ENCODE assay signal across 14 mouse cellular contexts in the genomic region with DNA sequence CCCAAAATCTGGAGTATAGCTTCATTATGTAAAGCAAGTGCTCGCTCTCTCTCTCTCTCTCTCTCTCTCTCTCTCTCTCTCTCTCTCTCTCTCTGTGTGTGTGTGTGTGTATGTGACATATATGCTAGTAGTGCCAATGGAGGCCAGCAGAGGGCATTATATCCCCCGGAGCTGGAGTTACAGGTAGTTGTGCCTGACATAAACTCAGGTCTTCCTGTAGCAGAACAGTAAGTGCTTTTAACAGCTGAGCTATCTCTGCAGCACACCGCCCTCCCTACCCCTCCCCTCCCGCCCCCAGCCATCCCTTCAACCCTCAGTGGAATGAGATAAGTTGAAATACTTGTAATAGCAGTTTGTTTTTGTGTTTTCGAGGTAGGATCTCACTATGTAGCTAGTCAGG. TPM values are rescaled to one million over a fixed set of nuclear protein-coding genes. Genes with fewer than 3 reads are reported as not detected.
DNase-seq lines count a peak whose midpoint lies in the region; ATAC-seq and TF ChIP-seq lines count a peak whose summit lies in the region.
"Had no signal": no experiment of that assay in that cellular context is flagged by ENCODE, and none has a peak within 500 bp of the region (broad histone marks: within the 10 kb centered on the region; RNA-seq: fewer than 3 reads in every experiment).

No protein-coding gene starts in this region.

- no peaks in the 10 kb centered on the region for H3K79me2 ChIP-seq in MEL (ENCODE audit: control insufficient read depth, insufficient read depth, low read length, poor library complexity)

- no peak overlapping the region for H3K9ac ChIP-seq in limb, embryonic 12.5 days (replicated peaks)
- H3K9ac ChIP-seq in MEL (ENCODE audit: control insufficient read depth, low read depth, low read length, poor library complexity, severe bottlenecking), result no peak overlapping the region
- H3K9ac ChIP-seq in embryonic facial prominence, embryonic 14.5 days (ENCODE audit: low read depth, low read length), result no peak overlapping the region
- H3K9ac ChIP-seq: hindbrain, embryonic 14.5 days; midbrain, embryonic 13.5 days; neural tube, embryonic 13.5 days had no signal

- peaks cover 45% of the 10 kb centered on the region for H3K4me1 ChIP-seq in limb, embryonic 12.5 days (replicated peaks)
- peaks cover 27% of the 10 kb centered on the region for H3K4me1 ChIP-seq in limb, embryonic 10.5 days
- H3K4me1 ChIP-seq in MEL (ENCODE audit: control insufficient read depth in 1 of 2, insufficient read depth in 2 of 2, low read length in 2 of 2), result no peaks in the 10 kb centered on the region
- peaks cover 4% of the 10 kb centered on the region; the same call in 1 of the 2 replicates for H3K4me1 ChIP-seq in embryonic facial prominence, embryonic 14.5 days (ENCODE audit: control insufficient read depth, insufficient read depth, low read length)

- DNase-seq in limb, embryonic 10.5 days (ENCODE audit: low spot score), result no peak
- peak; percentile 56 for DNase-seq in MEL (ENCODE audit: low read depth, low spot score)
- no peak for DNase-seq in embryonic facial prominence, embryonic 14.5 days (ENCODE audit: low spot score)
- DNase-seq in frontal cortex, postnatal 10 days (ENCODE audit: low spot score in 2 of 2), result no peak
- DNase-seq: gastrocnemius, adult 2 months; kidney, postnatal 25 days; lung, adult 2 months; right cerebral cortex, adult 18-20 months had no signal

- ATAC-seq in limb, embryonic 12.5 days (ENCODE audit: insufficient number of reproducible peaks, insufficient read depth, low FRiP score, low TSS enrichment, low read depth), result no peak
- no peak for ATAC-seq in embryonic facial prominence, embryonic 14.5 days (ENCODE audit: low read depth)
- ATAC-seq in megakaryocyte-erythroid progenitor cell, adult 5-6 weeks (replicated peaks; ENCODE audit: low FRiP score, low TSS enrichment, poor library complexity, severe bottlenecking), result peak; percentile 75
- ATAC-seq in megakaryocyte, adult 5-6 weeks (ENCODE audit: poor library complexity, severe bottlenecking), result no peak
- ATAC-seq: midbrain, embryonic 13.5 days had no signal

- peaks cover 28% of the 10 kb centered on the region for H3K36me3 ChIP-seq in limb, embryonic 12.5 days
- peaks cover 76% of the 10 kb centered on the region for H3K36me3 ChIP-seq in limb, embryonic 10.5 days
- H3K36me3 ChIP-seq in MEL (ENCODE audit: control insufficient read depth in 1 of 2, insufficient read depth in 2 of 2, low read length in 2 of 2), result peaks cover 0 to 4% of the 10 kb centered on the region in 2 experiments; a peak in 2 of 4 replicates
- H3K36me3 ChIP-seq in embryonic facial prominence, embryonic 14.5 days (ENCODE audit: control insufficient read depth, insufficient read depth, low read length), result peaks cover 30% of the 10 kb centered on the region

- TF ChIP-seq CTCF in MEL (IDR thresholded peaks at IDR 0.05 in 2 of 3, conservative IDR thresholded peaks at IDR 0.05 in 1 of 3; ENCODE audit: control insufficient read depth in 1 of 3, insufficient read depth in 1 of 3, low read depth in 2 of 3, low read length in 3 of 3, poor library complexity in 1 of 3, severe bottlenecking in 1 of 3), result peak; percentile 36 to 46 (median 43); a peak in 5 of 6 replicates

- no peak overlapping the region for H3K4me2 ChIP-seq in limb, embryonic 12.5 days
- no peak overlapping the region for H3K4me2 ChIP-seq in embryonic facial prominence, embryonic 14.5 days (ENCODE audit: low read depth, low read length)
- H3K4me2 ChIP-seq: hindbrain, embryonic 14.5 days; midbrain, embryonic 13.5 days; neural tube, embryonic 13.5 days had no signal

- TF ChIP-seq POLR2A in MEL (IDR thresholded peaks at IDR 0.05; ENCODE audit: control insufficient read depth in 1 of 2, insufficient read depth in 1 of 2, low read depth in 1 of 2, low read length in 2 of 2, poor library complexity in 1 of 2), result no peak

- H3K27ac ChIP-seq in limb, embryonic 12.5 days, result peak overlapping the region; percentile 57
- no peak overlapping the region; the same call in 1 of the 2 replicates for H3K27ac ChIP-seq in limb, embryonic 10.5 days
- H3K27ac ChIP-seq in MEL (ENCODE audit: control insufficient read depth, low read depth, low read length), result no peak overlapping the region
- peak overlapping the region; percentile 84 for H3K27ac ChIP-seq in embryonic facial prominence, embryonic 14.5 days (replicated peaks; ENCODE audit: low read depth, low read length)
- H3K27ac ChIP-seq: gastrocnemius, adult 2 months; hindbrain, embryonic 14.5 days; midbrain, embryonic 13.5 days; neural tube, embryonic 13.5 days had no signal

- TF ChIP-seq EP300 in MEL (IDR thresholded peaks at IDR 0.05; ENCODE audit: low read depth in 1 of 2, low read length in 2 of 2), result no peak

- WGBS in limb, embryonic 12.5 days, result 90% methylated on average over 5 of the region's 5 CpGs
- WGBS in limb, embryonic 10.5 days, result 94% methylated on average over 5 of the region's 5 CpGs
- WGBS in embryonic facial prominence, embryonic 14.5 days, result 89% methylated on average over 5 of the region's 5 CpGs

- H3K9me3 ChIP-seq in limb, embryonic 12.5 days, result no peaks in the 10 kb centered on the region
- H3K9me3 ChIP-seq in limb, embryonic 10.5 days (replicated peaks), result no peaks in the 10 kb centered on the region
- H3K9me3 ChIP-seq in MEL (replicated peaks; ENCODE audit: insufficient read depth, low read length), result no peaks in the 10 kb centered on the region
- H3K9me3 ChIP-seq in embryonic facial prominence, embryonic 14.5 days (ENCODE audit: control insufficient read depth, low read length), result no peaks in the 10 kb centered on the region
- H3K9me3 ChIP-seq: midbrain, embryonic 13.5 days; neural tube, embryonic 13.5 days had no signal

- H3K4me3 ChIP-seq in limb, embryonic 12.5 days (replicated peaks), result no peak overlapping the region
- no peak overlapping the region for H3K4me3 ChIP-seq in limb, embryonic 10.5 days
- H3K4me3 ChIP-seq in MEL (ENCODE audit: control insufficient read depth in 1 of 2, insufficient read depth in 1 of 2, low read depth in 2 of 2, low read length in 2 of 2), result no peak overlapping the region
- no peak overlapping the region for H3K4me3 ChIP-seq in embryonic facial prominence, embryonic 14.5 days (ENCODE audit: low read depth, low read length)
- H3K4me3 ChIP-seq: gastrocnemius, adult 2 months; midbrain, embryonic 13.5 days; neural tube, embryonic 13.5 days had no signal

- TF ChIP-seq RAD21 in MEL (IDR thresholded peaks at IDR 0.05; ENCODE audit: low read depth, low read length), result peak; percentile 17

- H3K27me3 ChIP-seq in limb, embryonic 12.5 days, result no peaks in the 10 kb centered on the region
- no peaks in the 10 kb centered on the region for H3K27me3 ChIP-seq in limb, embryonic 10.5 days (ENCODE audit: low read depth, poor library complexity, severe bottlenecking)
- no peaks in the 10 kb centered on the region for H3K27me3 ChIP-seq in MEL (ENCODE audit: control insufficient read depth in 1 of 2, insufficient read depth in 2 of 2, low read length in 2 of 2)
- no peaks in the 10 kb centered on the region for H3K27me3 ChIP-seq in embryonic facial prominence, embryonic 14.5 days (replicated peaks; ENCODE audit: control insufficient read depth, insufficient read depth, low read length)
- H3K27me3 ChIP-seq: midbrain, embryonic 13.5 days; neural tube, embryonic 13.5 days had no signal

TF ChIP-seq in MEL, 35 proteins besides CTCF, POLR2A, EP300 and RAD21:
- TF ChIP-seq ZKSCAN1 (IDR thresholded peaks at IDR 0.05; ENCODE audit: low read depth, low read length) (no peak), KAT2A (conservative IDR thresholded peaks at IDR 0.05; ENCODE audit: low read depth, low read length) (no peak), SMC3 (IDR thresholded peaks at IDR 0.05; ENCODE audit: low read depth, low read length) (peak; percentile 37; the same call in 1 of the 2 replicates), MAX (IDR thresholded peaks at IDR 0.05; ENCODE audit: low read length) (no peak), ZNF384 (IDR thresholded peaks at IDR 0.05; ENCODE audit: low read depth, low read length) (no peak), JUND (IDR thresholded peaks at IDR 0.05; ENCODE audit: low read depth, low read length) (peak; percentile 83)
TF ChIP-seq in MEL: peak in this region for 2.

RNA-seq across cellular contexts. Expression of gene Wwp2, which starts 30.5 kb away (rescaled TPM):
- polyA plus RNA-seq in limb, embryonic 12.5 days (2016; fragmentation: Nextera tagmentation; extraction: Ambion mirVana), result 277 and 286 TPM in 2 replicates
- 55.9 and 116 TPM in 2 replicates for polyA plus RNA-seq in limb, embryonic 10.5 days (2016; fragmentation: Nextera tagmentation; extraction: Ambion mirVana)
- 20.5 and 21.8 TPM in 2 replicates for total RNA-seq in MEL (2012; rRNA removed)
- polyA plus RNA-seq in MEL (2012; ENCODE audit: insufficient read depth in 1 of 2, insufficient read length in 2 of 2, low read depth in 1 of 2, low replicate concordance in 2 of 2, missing spikeins in 1 of 2), result 10 to 100 TPM in 1 of 2 experiments, not detected in 1; 31.5 TPM
- 77.8 and 112 TPM in 2 replicates for polyA plus RNA-seq in embryonic facial prominence, embryonic 14.5 days (2014; fragmentation: Nextera tagmentation; extraction: Ambion mirVana)
- 39.4 and 53.2 TPM in 2 replicates for total RNA-seq in megakaryocyte-erythroid progenitor cell, adult 5-6 weeks (2014; fragmentation: Nextera tagmentation)
- 33.3 and 57.3 TPM in 2 replicates for total RNA-seq in megakaryocyte-erythroid progenitor cell, adult 5-6 weeks (2017)
- 37.4 and 50.0 TPM in 2 replicates for total RNA-seq in megakaryocyte, adult 5-6 weeks (2015)
- total RNA-seq in megakaryocyte, adult 5-6 weeks (2017), result 55.5 and 74.5 TPM in 2 replicates

RNA-seq across cellular contexts. Expression of gene Nob1, which starts 41.8 kb away (rescaled TPM):
- 102 and 103 TPM in 2 replicates for polyA plus RNA-seq in limb, embryonic 12.5 days (2016; fragmentation: Nextera tagmentation; extraction: Ambion mirVana)
- polyA plus RNA-seq in limb, embryonic 10.5 days (2016; fragmentation: Nextera tagmentation; extraction: Ambion mirVana), result 110 and 113 TPM in 2 replicates
- total RNA-seq in MEL (2012; rRNA removed), result 110 and 125 TPM in 2 replicates
- 100 to 1,000 TPM; 144 to 200 TPM for polyA plus RNA-seq in MEL (2012; ENCODE audit: insufficient read depth in 1 of 2, insufficient read length in 2 of 2, low read depth in 1 of 2, low replicate concordance in 2 of 2, missing spikeins in 1 of 2)
- 42.7 and 42.8 TPM in 2 replicates for polyA plus RNA-seq in embryonic facial prominence, embryonic 14.5 days (2014; fragmentation: Nextera tagmentation; extraction: Ambion mirVana)
- total RNA-seq in megakaryocyte-erythroid progenitor cell, adult 5-6 weeks (2014; fragmentation: Nextera tagmentation), result 78.1 and 79.8 TPM in 2 replicates
- 46.1 and 50.2 TPM in 2 replicates for total RNA-seq in megakaryocyte-erythroid progenitor cell, adult 5-6 weeks (2017)
- total RNA-seq in megakaryocyte, adult 5-6 weeks (2015), result 16.1 and 16.2 TPM in 2 replicates
- 8.7 and 12.6 TPM in 2 replicates for total RNA-seq in megakaryocyte, adult 5-6 weeks (2017)

Comparison
In these comparisons a context has a peak if more than half of its experiments do, and no peak if none do; other contexts are left out.
1. H3K27ac ChIP-seq: peak in limb, embryonic 12.5 days (single experiment) and embryonic facial prominence, embryonic 14.5 days (single experiment); none in limb, embryonic 10.5 days (single experiment) and MEL (single experiment).